Mouse (Mus musculus) monocyte, adult 5-6 weeks (primary cell): Measurements from ENCODE around the gene Bbof1. TPM values are rescaled to one million over a fixed set of nuclear protein-coding genes. Genes with fewer than 3 reads are reported as not detected.

ENCODE experiments used
- ATAC-seq: fragments of 153-309, 156-312 bp; replicated peaks from 2 replicates; pipeline ENCODE4 v1.8.0; 2017; ENCODE audit warnings: mild to moderate bottlenecking; ENCODE audit not compliant: low TSS enrichment, insufficient number of reproducible peaks, severe bottlenecking, poor library complexity, low FRiP score
- total RNA-seq: library from RNA; stranded (forward); fragments of 200-1000, 200-491, 200-594 nt; gene quantifications from 3 replicates; pipeline ENCODE4 v1.2.3, GENCODE M21; 2017

Gene Bbof1
- total RNA-seq = 0.75 to 0.87 TPM in 2 of 3 replicates, not detected in the other

GRCm38 (mm10) chr12:84408819-84409507 lies at the start of gene Bbof1, which contains the start of gene Entpd5:
Gene Bbof1, plus strand, starts transcription at chr12:84409071.
Gene Entpd5, minus strand, starts transcription at chr12:84409029.
- peak; percentile 86 for ATAC-seq

GRCm38 (mm10) chr12:84361555-84362489 lies 47.0 kb upstream of the Bbof1 start, which contains the start of the genes Coq6 and Fam161b:
Gene Coq6, plus strand, starts transcription at chr12:84361657.
Gene Fam161b, minus strand, starts transcription at chr12:84361833.
- peak; percentile 96 for ATAC-seq

GRCm38 (mm10) chr12:84362872-84363271 lies 46.0 kb upstream of the Bbof1 start:
- no peak for ATAC-seq

GRCm38 (mm10) chr12:84364291-84364690 lies 44.6 kb upstream of the Bbof1 start:
- ATAC-seq = no peak

GRCm38 (mm10) chr12:84365137-84365536 lies 43.7 kb upstream of the Bbof1 start:
- ATAC-seq = no peak

GRCm38 (mm10) chr12:84366971-84367370 lies 41.9 kb upstream of the Bbof1 start:
- ATAC-seq = no peak

- ATAC-seq = no peak
Observed at GRCm38 (mm10) chr12:84371647-84372046, 37.2 kb upstream of the Bbof1 start.

GRCm38 (mm10) chr12:84373831-84374481 lies 34.9 kb upstream of the Bbof1 start:
- ATAC-seq = no peak

GRCm38 (mm10) chr12:84382369-84382768 lies 26.5 kb upstream of the Bbof1 start:
- no peak for ATAC-seq

- ATAC-seq = no peak
Observed at GRCm38 (mm10) chr12:84384644-84385081, 24.2 kb upstream of the Bbof1 start.

- no peak for ATAC-seq
Observed at GRCm38 (mm10) chr12:84385408-84385807, 23.5 kb upstream of the Bbof1 start.

GRCm38 (mm10) chr12:84388097-84388496 lies 20.8 kb upstream of the Bbof1 start:
- no peak for ATAC-seq

GRCm38 (mm10) chr12:84388774-84389400 lies 20.0 kb upstream of the Bbof1 start:
- ATAC-seq = 0 out of 2 replicates have a peak, but pooled peaks have one; percentile 46

GRCm38 (mm10) chr12:84390336-84390735 lies 18.5 kb upstream of the Bbof1 start:
- no peak for ATAC-seq

GRCm38 (mm10) chr12:84392681-84393080 lies 16.2 kb upstream of the Bbof1 start:
- ATAC-seq = no peak

GRCm38 (mm10) chr12:84393847-84394246 lies 15.0 kb upstream of the Bbof1 start:
- no peak for ATAC-seq

GRCm38 (mm10) chr12:84396947-84397679 lies 11.8 kb upstream of the Bbof1 start:
- no peak for ATAC-seq

- ATAC-seq = no peak
Observed at GRCm38 (mm10) chr12:84397685-84398084, 11.2 kb upstream of the Bbof1 start.
